Mouse (Mus musculus) hindbrain, embryonic 16.5 days (tissue): ENCODE measurements at regions not wholly inside any gene's neighbourhood (a gene's known extent, or its start where the extent isn't known, plus 50 kb on each side); places are given as distances from the start of the nearest gene placed in this dataset.

ENCODE experiments used
- ATAC-seq: fragments of 200-750 bp; cut with Nextera tagmentation; 2 replicates; pipeline ENCODE4 v1.8.0; 2017; ENCODE audit warnings: moderate TSS enrichment, moderate library complexity
- H3K27ac ChIP-seq: fragments of 300-500 bp; sonication (generic); 2 replicates; pipeline ENCODE4 v1.5.1; 2014; ENCODE audit warnings: low read depth, mild to moderate bottlenecking, control low read depth, low read length, moderate library complexity
- H3K27me3 ChIP-seq: fragments of 300-500 bp; sonication (generic); replicated peaks from 2 replicates; pipeline ENCODE4 v1.6.1; 2014; ENCODE audit warnings: low read length; ENCODE audit not compliant: control insufficient read depth, insufficient read depth
- H3K36me3 ChIP-seq: fragments of 300-500 bp; sonication (generic); 2 replicates; pipeline ENCODE4 v1.6.1; 2014; ENCODE audit warnings: mild to moderate bottlenecking, low read length, moderate library complexity, mixed read lengths; ENCODE audit not compliant: control insufficient read depth, insufficient read depth
- H3K4me1 ChIP-seq: fragments of 300-500 bp; sonication (generic); 2 replicates; pipeline ENCODE4 v1.6.1; 2014; ENCODE audit warnings: low read depth, low read length; ENCODE audit not compliant: control insufficient read depth, insufficient read depth
- H3K4me2 ChIP-seq: fragments of 300-500 bp; sonication (generic); 2 replicates; pipeline ENCODE4 v1.6.1; 2014; ENCODE audit warnings: mild to moderate bottlenecking, low read length, control low read depth, moderate library complexity
- H3K4me3 ChIP-seq: fragments of 300-500 bp; sonication (generic); 2 replicates; pipeline ENCODE4 v1.5.1; 2014; ENCODE audit warnings: mild to moderate bottlenecking, low read length, control low read depth, moderate library complexity
- H3K9ac ChIP-seq: fragments of 300-500 bp; sonication (generic); 2 replicates; pipeline ENCODE4 v1.6.1; 2014; ENCODE audit warnings: low read depth, mild to moderate bottlenecking, control low read depth, low read length, moderate library complexity
- H3K9me3 ChIP-seq: fragments of 300-500 bp; sonication (generic); 2 replicates; pipeline ENCODE4 v1.6.1; 2014; ENCODE audit warnings: mild to moderate bottlenecking, low read length, moderate library complexity; ENCODE audit not compliant: control insufficient read depth
- WGBS: fragments of 180-500 bp; shearing (Covaris S2); extraction: QIAGEN DNeasy Blood & Tissue Kit; methylation state at CpG from one replicate; pipeline ENCODE4 v1.1.7; 2014; 5-methylcytosine and 5-hydroxymethylcytosine counted together

DNA sequence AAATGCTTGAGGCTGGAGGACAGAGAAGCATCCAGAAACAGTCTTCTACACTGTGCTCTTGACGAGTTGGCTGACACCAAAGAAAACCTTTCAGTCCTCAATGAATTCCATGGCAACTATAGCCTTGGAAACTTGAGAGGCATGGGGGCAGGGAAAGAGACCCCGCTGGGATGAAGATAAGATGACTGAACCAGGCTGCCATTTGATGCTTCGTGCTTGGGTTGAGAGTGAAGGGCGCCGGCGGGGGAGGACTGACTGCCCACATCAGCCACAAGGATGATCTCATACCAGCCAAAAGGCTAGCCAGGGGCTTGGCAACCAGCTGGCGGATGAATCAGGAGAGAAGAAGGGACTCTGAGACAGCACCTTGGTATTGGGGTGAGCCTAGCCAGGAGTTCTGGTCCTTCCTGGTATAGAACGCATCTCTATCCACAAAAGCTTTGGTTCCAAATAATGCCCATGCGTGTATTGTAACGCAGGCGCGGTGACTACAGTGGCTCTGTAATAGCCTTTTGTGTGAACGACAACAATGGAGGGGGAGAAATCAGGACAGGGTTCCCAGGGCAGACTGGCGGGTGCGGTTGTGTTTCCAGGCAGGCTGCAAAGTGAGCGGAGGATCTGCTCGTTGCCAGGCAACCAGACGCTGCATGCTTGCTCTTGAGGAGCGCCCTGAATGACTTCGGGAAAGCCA, 55.0 kb upstream of the Dars start:
- H3K4me2 ChIP-seq: peak overlapping the region; percentile 63
- H3K27ac ChIP-seq: peak overlapping the region; percentile 79
- peak overlapping the region; percentile 57 for H3K9ac ChIP-seq
- H3K27me3 ChIP-seq: no peaks in the 10 kb centered on the region
- peaks cover 14% of the 10 kb centered on the region for H3K4me1 ChIP-seq
- WGBS: under 1% methylated on average over 20 of the region's 20 CpGs
- no peaks in the 10 kb centered on the region for H3K36me3 ChIP-seq
- ATAC-seq: peak; percentile 95
- H3K9me3 ChIP-seq: no peaks in the 10 kb centered on the region
- H3K4me3 ChIP-seq: peak overlapping the region; percentile 35

- Histone ChIP-seq H3K4me2 (no peak overlapping the region), H3K9ac (no peak overlapping the region), H3K4me1 (peaks cover 14% of the 10 kb centered on the region), H3K9me3 (no peaks in the 10 kb centered on the region), H3K4me3 (no peak overlapping the region), H3K36me3 (no peaks in the 10 kb centered on the region), H3K27ac (no peak overlapping the region), H3K27me3 (no peaks in the 10 kb centered on the region)
- WGBS: 37% methylated on average over 2 of the region's 2 CpGs
- ATAC-seq: no peak
Measured at GRCm38 (mm10) chr1:128470786-128471185, 53.6 kb upstream of the Dars start.

DNA sequence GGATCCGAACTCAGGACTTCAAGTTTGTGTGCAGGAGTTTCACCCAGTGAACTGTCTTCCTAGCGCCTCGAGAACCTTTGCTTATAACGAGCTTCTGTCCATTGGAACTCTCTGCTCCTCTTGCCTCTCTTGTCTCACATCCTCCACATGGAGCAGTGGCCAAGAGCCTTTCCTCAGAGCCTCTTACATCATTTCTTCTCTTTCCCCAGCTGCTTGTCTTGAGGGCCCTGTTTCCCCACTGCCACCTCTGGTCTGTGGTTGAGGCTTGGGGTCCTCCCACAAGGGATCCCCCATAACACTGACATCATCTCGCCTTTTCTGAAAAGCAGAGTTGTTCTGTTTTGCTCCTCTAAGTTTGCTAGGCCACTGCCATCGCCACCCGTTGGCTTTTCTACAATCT, 51.9 kb upstream of the Dars start:
- no peaks in the 10 kb centered on the region for H3K27me3 ChIP-seq
- H3K4me2 ChIP-seq: no peak overlapping the region
- peaks cover 14% of the 10 kb centered on the region for H3K4me1 ChIP-seq
- H3K36me3 ChIP-seq: no peaks in the 10 kb centered on the region
- no peak overlapping the region for H3K4me3 ChIP-seq
- ATAC-seq: no peak
- H3K9me3 ChIP-seq: no peaks in the 10 kb centered on the region
- no peak overlapping the region for H3K9ac ChIP-seq
- 97% methylated on average over 7 of the region's 7 CpGs for WGBS
- H3K27ac ChIP-seq: no peak overlapping the region
